Mouse (Mus musculus) stomach, embryonic 14.5 days (tissue): ENCODE measurements around the gene Bok. TPM values are rescaled to one million over a fixed set of nuclear protein-coding genes. Genes with fewer than 3 reads are reported as not detected.

Source experiments
- ATAC-seq: fragments of 200-750 bp; cut with Nextera tagmentation; 2 replicates; pipeline ENCODE4 v1.8.0; 2017; ENCODE audit warnings: low read depth, moderate TSS enrichment; ENCODE audit not compliant: insufficient number of reproducible peaks, insufficient read depth, low FRiP score
- H3K27ac ChIP-seq: fragments of 300-500 bp; sonication (generic); 2 replicates; pipeline ENCODE4 v1.5.1; 2014; ENCODE audit warnings: mild to moderate bottlenecking, low read length, moderate library complexity, mixed read lengths
- H3K27me3 ChIP-seq: fragments of 300-500 bp; sonication (generic); 2 replicates; pipeline ENCODE4 v1.6.1; 2014; ENCODE audit warnings: low read length, control low read depth, mixed read lengths; ENCODE audit not compliant: control insufficient read depth, insufficient read depth
- H3K36me3 ChIP-seq: fragments of 300-500 bp; sonication (generic); 2 replicates; pipeline ENCODE4 v1.6.1; 2014; ENCODE audit warnings: mild to moderate bottlenecking, control low read depth, low read length, moderate library complexity, mixed read lengths; ENCODE audit not compliant: control insufficient read depth, insufficient read depth
- H3K4me1 ChIP-seq: fragments of 300-500 bp; sonication (generic); 2 replicates; pipeline ENCODE4 v1.6.1; 2014; ENCODE audit warnings: low read length, control low read depth, mixed read lengths; ENCODE audit not compliant: control insufficient read depth, insufficient read depth
- H3K4me2 ChIP-seq: fragments of 300-500 bp; sonication (generic); replicated peaks from 2 replicates; pipeline ENCODE4 v1.6.1; 2014; ENCODE audit warnings: low read depth, low read length, control low read depth
- H3K4me3 ChIP-seq: fragments of 300-500 bp; sonication (generic); 2 replicates; pipeline ENCODE4 v1.5.1; 2014; ENCODE audit warnings: low read depth, low read length, control low read depth
- H3K9ac ChIP-seq: fragments of 300-500 bp; sonication (generic); replicated peaks from 2 replicates; pipeline ENCODE4 v1.6.1; 2014; ENCODE audit warnings: low read depth, mild to moderate bottlenecking, control low read depth, low read length, moderate library complexity, mixed read lengths
- H3K9me3 ChIP-seq: fragments of 300-500 bp; sonication (generic); 2 replicates; pipeline ENCODE4 v1.6.1; 2016; ENCODE audit warnings: low read depth, low read length, control low read depth; ENCODE audit not compliant: control insufficient read depth
- WGBS: fragments of 180-500 bp; shearing (Covaris S2); extraction: QIAGEN DNeasy Blood & Tissue Kit; methylation state at CpG from one replicate; pipeline ENCODE4 v1.1.7; 2014; 5-methylcytosine and 5-hydroxymethylcytosine counted together
- polyA plus RNA-seq: library from polyadenylated mRNA; unstranded; fragments of >200 nt; fragmentation: Nextera tagmentation; extraction: Ambion mirVana; gene quantifications from 2 replicates; pipeline ENCODE4 v1.2.1, GENCODE M21; 2014

The Bok gene
- polyA plus RNA-seq, 1 experiment from 2014 or later: 58.0 TPM

DNA sequence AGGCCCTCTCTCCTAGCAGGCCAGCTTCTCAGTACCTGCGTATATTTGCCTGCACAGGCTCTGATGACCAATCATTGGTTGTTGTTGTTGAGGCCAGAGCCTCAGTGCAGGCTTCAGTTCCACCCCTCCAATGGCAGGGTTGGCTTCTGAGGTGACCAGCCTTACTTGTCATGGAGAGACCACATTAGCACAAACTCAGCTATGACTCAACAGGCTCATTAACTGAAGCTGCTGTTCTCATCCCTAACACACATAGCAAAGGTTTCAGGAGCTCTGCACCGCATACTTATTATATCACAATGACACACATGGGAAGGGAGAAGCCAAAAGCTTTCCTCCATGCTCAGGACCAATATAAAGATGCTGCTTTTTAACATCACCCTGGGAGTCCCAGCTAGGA, 55.2 kb downstream of the Bok start:
- Histone ChIP-seq H3K4me3 (no peak overlapping the region), H3K36me3 (no peaks in the 10 kb centered on the region), H3K9me3 (no peaks in the 10 kb centered on the region), H3K27me3 (no peaks in the 10 kb centered on the region), H3K27ac (no peak overlapping the region), H3K9ac (no peak overlapping the region), H3K4me2 (no peak overlapping the region), H3K4me1 (no peaks in the 10 kb centered on the region)
- no peak for ATAC-seq
- 88% methylated on average over 2 of the region's 2 CpGs for WGBS

DNA sequence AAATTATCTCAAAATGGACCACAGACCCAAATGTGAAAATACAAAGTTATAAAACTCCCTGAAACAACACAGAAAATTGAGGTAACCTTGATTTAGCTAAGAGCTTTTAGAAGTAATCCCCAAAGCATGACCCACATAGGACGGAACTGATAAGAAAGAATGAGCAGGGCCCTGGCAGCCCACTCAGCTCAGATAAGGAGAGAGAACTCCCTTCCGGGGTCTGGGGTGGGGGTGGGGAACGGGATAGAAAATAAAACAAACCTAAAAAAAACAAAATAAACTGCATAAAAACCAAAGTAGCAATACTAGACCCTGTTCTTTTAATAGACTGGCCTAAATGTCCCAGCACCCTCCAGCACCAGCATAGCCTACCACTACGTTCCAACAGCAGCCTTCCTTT, 56.5 kb downstream of the Bok start:
- Histone ChIP-seq H3K4me2 (no peak overlapping the region), H3K27me3 (no peaks in the 10 kb centered on the region), H3K4me3 (no peak overlapping the region), H3K9me3 (no peaks in the 10 kb centered on the region), H3K36me3 (no peaks in the 10 kb centered on the region), H3K27ac (no peak overlapping the region), H3K9ac (no peak overlapping the region), H3K4me1 (no peaks in the 10 kb centered on the region)
- WGBS: 62% methylated on average over 4 of the region's 4 CpGs
- ATAC-seq: no peak

DNA sequence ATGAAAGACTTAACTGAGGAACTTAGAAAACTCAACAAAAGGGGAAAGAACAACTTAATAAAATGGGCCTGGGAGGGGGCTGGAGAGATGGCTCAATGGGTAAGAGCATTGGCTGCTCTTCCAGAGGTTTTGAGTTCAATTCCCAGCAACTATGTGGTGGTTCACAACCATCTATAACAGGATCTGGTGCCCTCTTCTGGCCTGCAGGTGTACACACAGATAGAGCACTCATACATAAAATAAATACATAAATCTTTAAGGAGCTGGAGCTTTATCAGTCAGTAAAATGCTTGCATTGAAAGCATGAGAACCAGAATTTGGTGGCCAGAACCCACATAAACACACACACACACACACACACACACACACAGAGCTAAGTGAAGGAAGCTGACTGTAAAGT, 57.5 kb downstream of the Bok start:
- no peak for ATAC-seq
- no peak overlapping the region for H3K9ac ChIP-seq
- H3K4me1 ChIP-seq: no peaks in the 10 kb centered on the region
- no peaks in the 10 kb centered on the region for H3K9me3 ChIP-seq
- H3K27ac ChIP-seq: no peak overlapping the region
- H3K27me3 ChIP-seq: no peaks in the 10 kb centered on the region
- no peak overlapping the region for H3K4me2 ChIP-seq
- H3K36me3 ChIP-seq: no peaks in the 10 kb centered on the region
- H3K4me3 ChIP-seq: no peak overlapping the region

Other genes starting within 250 kb of the Bok start
- 197 and 219 TPM in 2 replicates for gene Hdlbp, start 206.8 kb upstream of the Bok start, polyA plus RNA-seq
- gene Farp2, start 173.6 kb upstream of the Bok start, polyA plus RNA-seq: 7.0 and 7.7 TPM in 2 replicates
- gene Stk25, start 27.0 kb upstream of the Bok start, polyA plus RNA-seq: 171 and 174 TPM in 2 replicates
- gene Atg4b, start 65.8 kb downstream of the Bok start, polyA plus RNA-seq: 91.6 and 100 TPM in 2 replicates
- 50.7 and 51.0 TPM in 2 replicates for gene Thap4, start 69.2 kb downstream of the Bok start, polyA plus RNA-seq
- gene Dtymk, start 116.3 kb downstream of the Bok start, polyA plus RNA-seq: 271 and 280 TPM in 2 replicates
- 19.4 and 21.7 TPM in 2 replicates for gene Ing5, start 118.3 kb downstream of the Bok start, polyA plus RNA-seq
- 13.6 and 16.0 TPM in 2 replicates for gene D2hgdh, start 139.2 kb downstream of the Bok start, polyA plus RNA-seq
- not detected in 2 replicates for gene Gal3st2, start 175.6 kb downstream of the Bok start, polyA plus RNA-seq
- gene Gal3st2b, start 232.7 kb downstream of the Bok start, polyA plus RNA-seq: 0.09 TPM in 1 of 2 replicates, not detected in the other